Mouse (Mus musculus) CH12.LX (cell line): ENCODE results near the gene Calcoco1. TPM values are rescaled to one million over a fixed set of nuclear protein-coding genes. Genes with fewer than 3 reads are reported as not detected.
"Not testable (repeated sequence)": the region's sequence is repeated elsewhere in the genome, so short reads cannot be mapped to it uniquely, and the experiment has no call there.

ENCODE experiments used
- DNase-seq: peaks from one replicate; pipeline ENCODE4 v3.0.0-alpha.2; 2013; ENCODE audit errors: extremely low read depth
- H3K27ac ChIP-seq: 2 replicates; pipeline ENCODE4 v1.5.1; 2012; ENCODE audit warnings: low read depth, mild to moderate bottlenecking, control low read depth, moderate library complexity; ENCODE audit not compliant: insufficient read depth
- H3K27me3 ChIP-seq: replicated peaks from 2 replicates; pipeline ENCODE3; 2012; ENCODE audit warnings: inconsistent platforms
- H3K36me3 ChIP-seq, 2 experiments: replicated peaks in 1 of 2; 2 replicates each; pipeline versions ENCODE3 to v1.6.1; 2012; ENCODE audit warnings: inconsistent platforms in 1 of 2, low read length in 1 of 2, mild to moderate bottlenecking in 1 of 2, mixed read lengths in 1 of 2, moderate library complexity in 1 of 2; ENCODE audit not compliant: control insufficient read depth in 1 of 2, insufficient read depth in 1 of 2
- H3K4me1 ChIP-seq, 2 experiments: 2 replicates each; pipeline ENCODE4 v1.6.1; 2012; ENCODE audit warnings: inconsistent platforms in 1 of 2, moderate library complexity in 1 of 2; ENCODE audit not compliant: insufficient read depth in 2 of 2, control insufficient read depth in 1 of 2
- H3K4me2 ChIP-seq: 2 replicates; pipeline ENCODE4 v1.6.1; 2012; ENCODE audit warnings: low read depth, mild to moderate bottlenecking, control low read depth; ENCODE audit not compliant: poor library complexity, insufficient read depth, severe bottlenecking
- H3K4me3 ChIP-seq, 3 experiments: fragments of 150-350 bp in 1 of 3; sonication (generic) in 1 of 3; replicated peaks in 1 of 3; 2 replicates each; pipeline versions ENCODE3 to v1.5.1; 2011 to 2012; ENCODE audit warnings: low read depth in 2 of 3, low read length in 2 of 3, mild to moderate bottlenecking in 2 of 3, moderate library complexity in 2 of 3, control low read depth in 1 of 3, improper control_type of control experiment in 1 of 3, inconsistent platforms in 1 of 3, mixed read lengths in 1 of 3; ENCODE audit not compliant: poor library complexity in 1 of 3
- H3K79me2 ChIP-seq: replicated peaks from 2 replicates; pipeline ENCODE4 v1.6.1; 2012; ENCODE audit warnings: mild to moderate bottlenecking, moderate library complexity; ENCODE audit not compliant: control insufficient read depth, poor library complexity, insufficient read depth, severe bottlenecking; ENCODE audit errors: extremely low read depth
- H3K9ac ChIP-seq: 2 replicates; pipeline ENCODE4 v1.6.1; 2012; ENCODE audit warnings: low read depth, mild to moderate bottlenecking, control low read depth, moderate library complexity; ENCODE audit not compliant: insufficient read depth
- H3K9me3 ChIP-seq: replicated peaks from 2 replicates; pipeline ENCODE3; 2012; ENCODE audit warnings: low read length, inconsistent platforms, mixed read lengths
- BHLHE40 ChIP-seq: IDR thresholded peaks from 2 replicates; pipeline ENCODE4 v1.6.1; 2011; ENCODE audit warnings: mild to moderate bottlenecking, low read depth, low read length, improper control_type of control experiment
- CHD1 ChIP-seq: IDR thresholded peaks from 2 replicates; pipeline ENCODE4 v1.6.1; 2012; ENCODE audit warnings: low read depth, low read length, improper control_type of control experiment, inconsistent platforms
- CHD2 ChIP-seq: IDR thresholded peaks from 2 replicates; pipeline ENCODE4 v1.6.1; 2011; ENCODE audit warnings: low read length, improper control_type of control experiment
- CTCF ChIP-seq, 2 experiments: IDR thresholded peaks in 1 of 2; conservative IDR thresholded peaks in 1 of 2; 2 replicates each; pipeline ENCODE4 v1.5.1; 2011 to 2012; ENCODE audit warnings: low read depth in 2 of 2, low read length in 2 of 2, improper control_type of control experiment in 1 of 2, inconsistent platforms in 1 of 2, mild to moderate bottlenecking in 1 of 2, moderate library complexity in 1 of 2
- EP300 ChIP-seq: IDR thresholded peaks from 2 replicates; pipeline ENCODE4 v1.6.1; 2011; ENCODE audit warnings: low read length, improper control_type of control experiment
- ETS1 ChIP-seq: conservative IDR thresholded peaks from 2 replicates; pipeline ENCODE4 v1.6.1; 2012; ENCODE audit warnings: low read depth, mild to moderate bottlenecking, inconsistent platforms, low read length, improper control_type of control experiment, moderate library complexity
- IRF4 ChIP-seq: IDR thresholded peaks from 2 replicates; pipeline ENCODE4 v1.6.1; 2014; ENCODE audit warnings: low read depth, mild to moderate bottlenecking, inconsistent platforms, low read length, improper control_type of control experiment
- MAFK ChIP-seq: IDR thresholded peaks from 2 replicates; pipeline ENCODE4 v1.6.1; 2011; ENCODE audit warnings: low read length, improper control_type of control experiment; ENCODE audit not compliant: insufficient replicate concordance
- MAZ ChIP-seq: IDR thresholded peaks from 2 replicates; pipeline ENCODE4 v1.6.1; 2012; ENCODE audit warnings: low read depth, mild to moderate bottlenecking, inconsistent platforms, low read length, improper control_type of control experiment, moderate library complexity
- MXI1 ChIP-seq: IDR thresholded peaks from 2 replicates; pipeline ENCODE4 v1.6.1; 2011; ENCODE audit warnings: mild to moderate bottlenecking, low read depth, low read length, improper control_type of control experiment
- POLR2AphosphoS2 ChIP-seq: IDR thresholded peaks from 2 replicates; pipeline ENCODE4 v1.6.1; 2011; ENCODE audit warnings: low read depth, low read length, improper control_type of control experiment
- RAD21 ChIP-seq: IDR thresholded peaks from 2 replicates; pipeline ENCODE4 v1.6.1; 2011; ENCODE audit warnings: low read depth, mild to moderate bottlenecking, low read length, improper control_type of control experiment, moderate library complexity
- SIN3A ChIP-seq: IDR thresholded peaks from 2 replicates; pipeline ENCODE4 v1.6.1; 2012; ENCODE audit warnings: low read length, improper control_type of control experiment, inconsistent platforms
- TCF12 ChIP-seq: IDR thresholded peaks from 2 replicates; pipeline ENCODE4 v1.6.1; 2014; ENCODE audit warnings: low read depth, mild to moderate bottlenecking, inconsistent platforms, low read length, improper control_type of control experiment
- UBTF ChIP-seq: IDR thresholded peaks from 2 replicates; pipeline ENCODE4 v1.6.1; 2012; ENCODE audit warnings: low read depth, mild to moderate bottlenecking, inconsistent platforms, low read length, improper control_type of control experiment, moderate library complexity
- dilution Hi-C: fragments of 300-500 bp; cut with MboI; formaldehyde crosslinking; loops from 2 replicates; pipeline ENCODE4 v1.14.3; 2020; ENCODE audit warnings: low sequenced_read_pairs; ENCODE audit not compliant: extremely low pct_unique_long_range_greater_than_20kb, extremely low pct_ligation_motif_present
- in situ Hi-C: fragments of 300-500 bp; cut with MboI; formaldehyde crosslinking; loops from 3 replicates; pipeline ENCODE4 v1.14.3; 2019; ENCODE audit warnings: low sequenced_read_pairs, low pct_ligation_motif_present, low pct_unique_long_range_greater_than_20kb, mixed read lengths
- polyA plus RNA-seq: library from polyadenylated mRNA; unstranded; fragments of >175 nt; gene quantifications from 2 replicates; pipeline ENCODE4 v1.2.1, GENCODE M21; 2012; ENCODE audit warnings: low read depth; ENCODE audit not compliant: insufficient read length
- total RNA-seq, 2 experiments: library from RNA; depleted of rRNA; stranded (reverse); fragments of 300-350 nt in 1 of 2; fragments of >200 nt in 1 of 2; gene quantifications; 2 replicates each; pipeline ENCODE4 v1.2.3; 2012 to 2014

The Calcoco1 gene
- total and polyA plus RNA-seq, 3 experiments = 3.6 to 8.5 (median 7.6) TPM

GRCm38 (mm10) chr15:102663825-102664224 lies 58.2 kb downstream of the Calcoco1 start:
- Histone ChIP-seq H3K4me3 (no peak overlapping the region), H3K9me3 (no peaks in the 10 kb centered on the region)
- TF ChIP-seq TCF12 (peak; percentile 14; the same call in 1 of the 2 replicates), MAZ (no peak), MXI1 (no peak), EP300 (0 out of 2 replicates have a peak, but pooled peaks have one; percentile 41), IRF4 (0 out of 2 replicates have a peak, but pooled peaks have one; percentile 7), POLR2AphosphoS2 (no peak), CTCF (conservative IDR thresholded peaks at IDR 0.05 in 1 of 2, IDR thresholded peaks at IDR 0.05 in 1 of 2; ENCODE audit: low read depth in 2 of 2, low read length in 2 of 2) (no peak), CHD2 (no peak), SIN3A (peak; percentile 45; the same call in 1 of the 2 replicates), RAD21 (no peak), UBTF (no peak), BHLHE40 (peak; percentile 34; the same call in 1 of the 2 replicates), ETS1 (peak; percentile 54)
- TF ChIP-seq, all 38 proteins: peak for 6
- Histone ChIP-seq H3K27ac (0 out of 2 replicates have a peak overlapping the region, but pooled peaks have one; percentile 77), H3K79me2 (peaks cover 7% of the 10 kb centered on the region), H3K27me3 (no peaks in the 10 kb centered on the region), H3K4me2 (no peak overlapping the region), H3K4me1 (peaks cover 5 to 63% of the 10 kb centered on the region in 2 experiments), H3K36me3 (peaks cover 64 to 91% of the 10 kb centered on the region in 2 experiments), H3K9ac (no peak overlapping the region)
- DNase-seq = peak; percentile 93
- in situ Hi-C loops = loop anchor here (5.0 to 10.0 kb wide), 2 partner anchors 37 to 119 kb away; partner anchors contain the start of genes Atf7 and Gm28047
- dilution Hi-C loops = no loop called here

- H3K9ac ChIP-seq, dilution Hi-C loops, DNase-seq, H3K27me3 ChIP-seq, H3K27ac ChIP-seq, H3K4me2 ChIP-seq, H3K4me3 ChIP-seq, H3K9me3 ChIP-seq, H3K79me2 ChIP-seq: not testable (repeated sequence)
- Histone ChIP-seq H3K36me3 (peaks cover 59 to 79% of the 10 kb centered on the region in 2 experiments), H3K4me1 (peaks cover 5 to 53% of the 10 kb centered on the region in 2 experiments)
- in situ Hi-C loops = loop anchor here (5.0 to 10.0 kb wide), 2 partner anchors 35 to 118 kb away; partner anchors contain the start of genes Atf7 and Gm28047
Measured at GRCm38 (mm10) chr15:102662601-102663000, 59.4 kb downstream of the Calcoco1 start.

- Histone ChIP-seq H3K4me3 (no peak overlapping the region), H3K9ac (no peak overlapping the region), H3K4me1 (peaks cover 0 to 7% of the 10 kb centered on the region in 2 experiments; a peak in 2 of 4 replicates), H3K79me2 (no peaks in the 10 kb centered on the region), H3K9me3 (no peaks in the 10 kb centered on the region), H3K27ac (no peak overlapping the region), H3K27me3 (no peaks in the 10 kb centered on the region), H3K36me3 (peaks cover 17 to 34% of the 10 kb centered on the region in 2 experiments), H3K4me2 (no peak overlapping the region)
- TF ChIP-seq CHD1 = no peak
- TF ChIP-seq MAFK = no peak
- dilution Hi-C loops = no loop called here
- DNase-seq = no peak
- in situ Hi-C loops = no loop called here
Measured at GRCm38 (mm10) chr15:102657926-102658381, 64.0 kb downstream of the Calcoco1 start.
